Mouse (Mus musculus): Measurements from ENCODE around the gene Cd207. TPM values are rescaled to one million over a fixed set of nuclear protein-coding genes. Genes with fewer than 3 reads are reported as not detected.

Cd207 gene
- polyA plus RNA-seq (2012; ENCODE audit: insufficient read depth, insufficient read length, low replicate concordance, missing spikeins) = not detected in 2 replicates

GRCm38 (mm10) chr6:83677757-83678156 lies at the start of gene Cd207:
TSS of gene Cd207 (minus strand) at chr6:83677857.
- Histone ChIP-seq H3K27ac (ENCODE audit: insufficient read depth, low read depth, low read length) (no peak within 1 kb of the TSS), H3K4me3 (ENCODE audit: insufficient read depth, low read depth, low read length) (no peak within 1 kb of the TSS), H3K4me1 (ENCODE audit: control insufficient read depth, insufficient read depth, low read length) (no peaks in the 10 kb centered on the region)
- 77% methylated on average over 4 of the region's 4 CpGs for WGBS
- TF ChIP-seq CTCF (IDR thresholded peaks at IDR 0.05; ENCODE audit: insufficient read depth, low read depth, low read length) = no peak
- TF ChIP-seq POLR2A (IDR thresholded peaks at IDR 0.05; ENCODE audit: insufficient read depth, low read depth, low read length) = no peak

DNA sequence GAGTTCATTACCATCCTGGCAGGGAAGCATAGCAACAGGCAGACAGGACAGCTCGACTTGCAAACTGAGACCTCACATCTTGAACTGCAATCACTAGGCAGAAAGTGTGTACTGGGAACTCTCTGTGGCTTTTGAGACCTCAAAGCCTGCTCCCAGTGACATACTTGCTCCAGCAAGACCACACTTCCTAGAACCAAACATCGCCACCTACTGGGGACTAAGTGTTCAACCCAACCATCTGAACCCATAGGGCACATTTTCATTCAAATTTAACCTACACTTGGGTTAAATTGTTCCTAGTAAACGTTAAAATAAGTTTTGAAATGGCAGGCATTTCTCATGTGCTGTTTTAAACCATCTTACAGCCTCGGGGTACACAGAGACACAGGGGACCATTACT lies 49.5 kb upstream of the Cd207 start:
- no peak overlapping the region for H3K27ac ChIP-seq (ENCODE audit: insufficient read depth, low read depth, low read length)
- no peak overlapping the region for H3K4me3 ChIP-seq (ENCODE audit: insufficient read depth, low read depth, low read length)
- 40% methylated on average over 4 of the region's 4 CpGs for WGBS
- H3K4me1 ChIP-seq (ENCODE audit: control insufficient read depth, insufficient read depth, low read length) = no peaks in the 10 kb centered on the region
- TF ChIP-seq POLR2A (IDR thresholded peaks at IDR 0.05; ENCODE audit: insufficient read depth, low read depth, low read length) = no peak

- no peak overlapping the region for H3K4me3 ChIP-seq (ENCODE audit: insufficient read depth, low read depth, low read length)
- no peaks in the 10 kb centered on the region for H3K4me1 ChIP-seq (ENCODE audit: control insufficient read depth, insufficient read depth, low read length)
- 19% methylated on average over 6 of the region's 6 CpGs for WGBS
- TF ChIP-seq POLR2A (IDR thresholded peaks at IDR 0.05; ENCODE audit: insufficient read depth, low read depth, low read length) (no peak), CTCF (IDR thresholded peaks at IDR 0.05; ENCODE audit: insufficient read depth, low read depth, low read length) (no peak)
- H3K27ac ChIP-seq (ENCODE audit: insufficient read depth, low read depth, low read length) = no peak overlapping the region
These were observed 44.9 kb upstream of the Cd207 start for GRCm38 (mm10) chr6:83722526-83722925.

- Histone ChIP-seq H3K27ac (ENCODE audit: insufficient read depth, low read depth, low read length) (no peak overlapping the region), H3K4me1 (ENCODE audit: control insufficient read depth, insufficient read depth, low read length) (peaks cover 2% of the 10 kb centered on the region; the same call in 1 of the 2 replicates), H3K4me3 (ENCODE audit: insufficient read depth, low read depth, low read length) (no peak overlapping the region)
- TF ChIP-seq CTCF (IDR thresholded peaks at IDR 0.05; ENCODE audit: insufficient read depth, low read depth, low read length) (no peak), POLR2A (IDR thresholded peaks at IDR 0.05; ENCODE audit: insufficient read depth, low read depth, low read length) (no peak)
- 4% methylated on average over 8 of the region's 8 CpGs for WGBS
These were observed 39.4 kb upstream of the Cd207 start for GRCm38 (mm10) chr6:83717026-83717425.

DNA sequence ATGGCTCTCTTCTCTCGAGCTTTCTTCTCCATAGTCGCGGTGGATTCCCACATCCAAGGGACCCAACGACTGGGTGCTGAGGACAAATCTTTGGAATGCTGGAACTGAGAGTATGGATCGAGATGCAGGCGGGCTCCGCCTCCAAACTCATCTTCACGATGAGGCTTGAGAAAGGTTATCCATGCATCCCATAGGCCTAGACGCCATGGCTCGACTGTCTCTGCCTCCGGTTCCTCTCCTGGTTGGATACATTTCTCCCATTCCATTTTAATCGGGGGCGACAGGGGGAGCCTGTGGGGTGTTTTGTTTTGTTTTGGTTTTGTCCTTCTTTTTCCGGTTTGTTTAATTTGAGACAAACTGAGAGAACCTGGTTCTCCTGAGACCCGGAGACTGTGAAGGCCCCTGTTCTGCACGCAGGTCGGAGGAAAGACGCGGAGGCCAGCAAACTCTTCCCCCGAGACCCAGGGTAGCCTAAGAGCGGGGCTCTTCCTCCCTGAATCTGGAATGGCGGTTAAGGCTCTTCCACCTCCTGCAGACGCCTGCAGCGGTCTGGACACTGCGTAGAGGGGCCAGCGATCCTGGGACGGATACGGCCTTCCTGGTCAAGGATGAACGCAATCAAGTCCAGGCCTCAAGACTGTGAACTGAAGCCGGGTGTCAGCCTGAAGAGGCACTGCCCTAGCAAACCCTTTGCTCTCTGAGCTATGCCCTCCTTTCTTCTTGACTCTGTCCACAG lies 38.0 kb upstream of the Cd207 start:
- TF ChIP-seq CTCF (IDR thresholded peaks at IDR 0.05; ENCODE audit: insufficient read depth, low read depth, low read length) (no peak), POLR2A (IDR thresholded peaks at IDR 0.05; ENCODE audit: insufficient read depth, low read depth, low read length) (no peak)
- H3K4me3 ChIP-seq (ENCODE audit: insufficient read depth, low read depth, low read length) = no peak overlapping the region
- H3K27ac ChIP-seq (ENCODE audit: insufficient read depth, low read depth, low read length) = no peak overlapping the region
- H3K4me1 ChIP-seq (ENCODE audit: control insufficient read depth, insufficient read depth, low read length) = peaks cover 11% of the 10 kb centered on the region
- 5% methylated on average over 30 of the region's 30 CpGs for WGBS

GRCm38 (mm10) chr6:83714221-83715123 lies 36.8 kb upstream of the Cd207 start:
- 4% methylated on average over 34 of the region's 34 CpGs for WGBS
- Histone ChIP-seq H3K4me1 (ENCODE audit: control insufficient read depth, insufficient read depth, low read length) (peaks cover 11% of the 10 kb centered on the region), H3K27ac (ENCODE audit: insufficient read depth, low read depth, low read length) (no peak overlapping the region), H3K4me3 (ENCODE audit: insufficient read depth, low read depth, low read length) (no peak overlapping the region)
- TF ChIP-seq POLR2A (IDR thresholded peaks at IDR 0.05; ENCODE audit: insufficient read depth, low read depth, low read length) = no peak
- no peak for TF ChIP-seq CTCF (IDR thresholded peaks at IDR 0.05; ENCODE audit: insufficient read depth, low read depth, low read length)

DNA sequence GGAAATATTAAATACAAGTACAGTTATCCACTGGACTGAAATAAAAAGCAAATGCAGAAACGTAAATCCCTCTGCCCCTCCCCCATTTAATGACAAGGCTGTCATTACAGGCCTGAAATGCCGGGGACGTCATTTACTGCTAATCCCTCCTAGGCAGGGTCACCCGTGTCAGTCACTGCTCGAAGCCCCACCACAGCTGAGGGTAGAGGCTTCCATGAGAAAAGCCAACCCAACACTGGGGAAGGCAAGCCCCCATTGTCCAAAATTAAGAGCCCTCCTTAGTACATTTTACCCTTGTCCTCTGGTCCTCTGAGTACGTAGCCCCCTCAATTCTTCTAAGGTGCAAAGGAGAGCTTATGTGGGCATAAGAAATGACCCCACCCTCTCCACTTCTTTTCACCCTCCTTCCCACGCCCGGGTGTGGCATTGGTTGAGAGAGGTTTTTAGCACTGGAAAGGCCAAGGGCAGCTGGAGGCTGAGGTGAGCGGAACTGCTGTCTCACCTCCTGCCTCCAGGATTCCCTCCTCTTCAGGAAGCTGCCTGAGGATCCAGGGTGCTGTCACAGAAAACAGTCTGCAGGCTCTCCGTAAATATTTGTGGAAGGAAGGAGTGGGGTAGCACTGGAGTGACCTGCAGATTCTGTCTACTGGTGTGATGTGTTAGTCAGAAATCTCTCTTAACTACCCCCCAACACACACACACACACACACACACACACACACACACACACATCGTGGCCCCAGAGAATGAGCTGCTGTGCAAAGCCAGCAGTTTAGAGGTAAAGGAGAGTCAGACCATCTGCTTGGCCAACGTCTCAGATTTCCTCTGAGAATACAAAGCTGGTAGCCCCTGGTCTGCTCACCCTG lies 35.8 kb upstream of the Cd207 start:
- WGBS = 9% methylated on average over 12 of the region's 12 CpGs
- Histone ChIP-seq H3K27ac (ENCODE audit: insufficient read depth, low read depth, low read length) (no peak overlapping the region), H3K4me3 (ENCODE audit: insufficient read depth, low read depth, low read length) (no peak overlapping the region), H3K4me1 (ENCODE audit: control insufficient read depth, insufficient read depth, low read length) (peaks cover 11% of the 10 kb centered on the region)
- no peak for TF ChIP-seq POLR2A (IDR thresholded peaks at IDR 0.05; ENCODE audit: insufficient read depth, low read depth, low read length)
- TF ChIP-seq CTCF (IDR thresholded peaks at IDR 0.05; ENCODE audit: insufficient read depth, low read depth, low read length) = no peak; the same call in 1 of the 2 replicates

DNA sequence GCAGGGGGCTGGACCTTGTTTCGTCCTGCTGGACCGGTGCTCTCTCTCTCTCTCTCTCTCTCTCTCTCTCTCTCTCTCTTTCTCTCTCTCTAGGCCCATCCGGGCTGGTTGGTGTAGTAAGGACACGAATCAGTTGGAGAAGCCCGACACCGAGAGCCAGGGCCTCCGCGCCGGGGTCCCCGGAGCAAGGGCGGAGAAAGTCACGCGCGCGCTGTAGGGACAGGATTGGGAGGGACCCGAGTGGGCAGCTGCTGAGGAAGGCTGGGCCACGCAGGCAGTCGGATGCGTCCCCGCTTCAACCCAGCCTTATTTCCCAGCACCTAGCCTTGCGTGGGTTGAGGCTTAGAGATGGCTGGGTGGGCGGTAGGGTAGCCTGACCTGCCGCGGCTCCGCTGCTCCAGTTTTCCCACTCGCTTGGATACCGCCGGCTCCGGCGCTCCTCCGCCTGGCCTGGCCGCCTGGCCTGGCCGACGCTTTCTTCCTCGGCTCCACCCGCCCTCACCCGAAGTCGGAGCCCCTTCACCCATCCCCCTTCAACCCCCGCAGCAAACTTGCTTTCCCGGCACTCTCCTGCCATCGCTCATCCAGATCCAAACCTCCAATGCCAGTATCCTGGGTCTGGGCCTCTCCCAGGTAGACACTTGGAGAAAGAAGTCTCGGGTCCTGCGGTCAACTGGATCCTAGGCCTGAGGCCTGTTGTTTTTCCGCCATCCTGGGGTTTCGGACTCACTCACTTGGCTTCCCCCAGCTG lies 34.2 kb upstream of the Cd207 start:
- Histone ChIP-seq H3K4me1 (ENCODE audit: control insufficient read depth, insufficient read depth, low read length) (peaks cover 11% of the 10 kb centered on the region), H3K4me3 (ENCODE audit: insufficient read depth, low read depth, low read length) (no peak overlapping the region), H3K27ac (ENCODE audit: insufficient read depth, low read depth, low read length) (no peak overlapping the region)
- WGBS = 4% methylated on average over 45 of the region's 45 CpGs
- TF ChIP-seq CTCF (IDR thresholded peaks at IDR 0.05; ENCODE audit: insufficient read depth, low read depth, low read length) = no peak
- TF ChIP-seq POLR2A (IDR thresholded peaks at IDR 0.05; ENCODE audit: insufficient read depth, low read depth, low read length) = no peak

Data from olfactory bulb, adult 2 months (tissue).